Mouse (Mus musculus) neutrophil, adult 83 days (primary cell): ENCODE data around the gene Btn2a2. TPM values are rescaled to one million over a fixed set of nuclear protein-coding genes. Genes with fewer than 3 reads are reported as not detected.

Experiments
- total RNA-seq, 2 experiments: library from RNA; stranded (reverse); gene quantifications; one replicate each; pipeline ENCODE4 v1.2.4; 2023

Gene Btn2a2
- total RNA-seq = not detected

DNA sequence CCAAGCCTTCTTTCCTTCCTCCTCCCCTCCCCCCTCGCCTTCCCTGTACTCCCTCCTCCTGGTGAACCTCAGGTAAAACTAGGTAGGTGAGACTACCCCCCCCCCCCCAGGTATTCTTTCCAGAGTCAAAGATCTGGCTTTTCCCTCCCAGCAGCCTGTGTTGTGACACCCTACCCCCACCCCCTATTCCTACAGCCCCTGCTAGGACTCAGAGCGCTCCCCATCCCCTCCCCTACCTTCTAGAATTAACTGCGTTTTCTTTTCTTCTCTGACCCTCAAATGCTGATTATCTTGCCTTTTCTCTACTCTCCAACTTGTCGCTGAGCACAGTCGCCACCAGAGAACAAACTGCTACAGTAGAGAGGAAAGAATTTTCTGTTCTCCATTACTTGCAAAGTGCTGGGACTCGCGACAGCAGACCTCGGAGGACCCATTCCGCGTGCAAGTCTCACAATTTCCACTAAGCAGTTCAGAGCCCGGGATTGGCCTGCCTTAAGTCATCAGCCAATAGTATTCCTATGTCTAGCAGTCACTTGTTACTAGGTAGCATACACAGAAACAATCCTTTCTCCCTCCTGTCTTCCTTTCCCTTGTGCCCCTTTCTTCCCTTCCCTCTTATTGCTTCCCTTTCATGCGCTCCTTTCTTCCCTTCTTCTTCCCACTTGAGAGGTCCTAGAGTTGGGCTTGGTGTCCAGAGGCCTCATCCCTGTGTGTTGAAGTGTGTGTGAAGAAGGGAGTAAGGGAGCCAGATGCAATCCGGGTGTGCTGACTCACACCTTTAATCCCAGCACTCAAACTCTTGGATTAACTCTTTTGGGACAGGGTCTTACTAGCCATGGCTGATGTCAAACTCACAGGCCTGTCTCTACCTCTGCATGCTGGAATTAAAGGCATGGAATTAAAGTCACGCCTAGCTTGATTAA lies at the start of gene Btn2a2:
Btn2a2 (minus strand) TSS at position 458 of the 923 bp plus-strand sequence.

DNA sequence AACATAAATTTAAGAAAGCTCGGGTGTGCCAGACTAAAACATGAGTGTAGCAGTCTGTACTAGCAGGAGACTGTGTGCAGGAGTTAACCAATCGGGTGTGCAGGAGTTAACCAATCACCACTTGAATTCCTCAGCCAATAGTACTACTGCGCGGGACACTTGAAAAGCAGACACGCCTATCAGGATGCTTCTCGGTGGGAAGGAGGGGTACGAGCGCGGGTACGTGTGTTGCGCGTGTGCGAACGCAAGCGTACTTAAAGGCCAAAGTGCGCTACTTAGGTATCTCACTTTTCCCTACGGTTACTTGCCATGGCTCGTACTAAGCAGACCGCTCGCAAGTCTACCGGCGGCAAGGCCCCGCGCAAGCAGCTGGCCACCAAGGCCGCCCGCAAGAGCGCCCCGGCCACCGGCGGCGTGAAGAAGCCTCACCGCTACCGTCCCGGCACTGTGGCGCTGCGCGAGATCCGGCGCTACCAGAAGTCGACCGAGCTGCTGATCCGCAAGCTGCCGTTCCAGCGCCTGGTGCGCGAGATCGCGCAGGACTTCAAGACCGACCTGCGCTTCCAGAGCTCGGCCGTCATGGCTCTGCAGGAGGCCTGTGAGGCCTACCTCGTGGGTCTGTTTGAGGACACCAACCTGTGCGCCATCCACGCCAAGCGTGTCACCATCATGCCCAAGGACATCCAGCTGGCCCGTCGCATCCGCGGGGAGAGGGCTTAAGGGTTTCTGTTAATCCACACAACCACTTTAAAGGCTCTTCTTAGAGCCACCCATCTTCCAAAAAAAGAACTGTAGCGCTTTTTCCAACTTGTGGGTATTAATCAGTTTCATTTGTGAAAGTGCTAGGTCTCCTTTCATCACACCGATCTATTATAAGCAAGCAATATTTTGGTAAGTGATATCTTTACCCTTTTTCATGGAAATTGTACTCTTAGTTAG lies 46.7 kb upstream of the Btn2a2 start, which contains the start of gene Hist1h3g:
Hist1h3g (plus strand) TSS at position 286 of the 939 bp plus-strand sequence.

DNA sequence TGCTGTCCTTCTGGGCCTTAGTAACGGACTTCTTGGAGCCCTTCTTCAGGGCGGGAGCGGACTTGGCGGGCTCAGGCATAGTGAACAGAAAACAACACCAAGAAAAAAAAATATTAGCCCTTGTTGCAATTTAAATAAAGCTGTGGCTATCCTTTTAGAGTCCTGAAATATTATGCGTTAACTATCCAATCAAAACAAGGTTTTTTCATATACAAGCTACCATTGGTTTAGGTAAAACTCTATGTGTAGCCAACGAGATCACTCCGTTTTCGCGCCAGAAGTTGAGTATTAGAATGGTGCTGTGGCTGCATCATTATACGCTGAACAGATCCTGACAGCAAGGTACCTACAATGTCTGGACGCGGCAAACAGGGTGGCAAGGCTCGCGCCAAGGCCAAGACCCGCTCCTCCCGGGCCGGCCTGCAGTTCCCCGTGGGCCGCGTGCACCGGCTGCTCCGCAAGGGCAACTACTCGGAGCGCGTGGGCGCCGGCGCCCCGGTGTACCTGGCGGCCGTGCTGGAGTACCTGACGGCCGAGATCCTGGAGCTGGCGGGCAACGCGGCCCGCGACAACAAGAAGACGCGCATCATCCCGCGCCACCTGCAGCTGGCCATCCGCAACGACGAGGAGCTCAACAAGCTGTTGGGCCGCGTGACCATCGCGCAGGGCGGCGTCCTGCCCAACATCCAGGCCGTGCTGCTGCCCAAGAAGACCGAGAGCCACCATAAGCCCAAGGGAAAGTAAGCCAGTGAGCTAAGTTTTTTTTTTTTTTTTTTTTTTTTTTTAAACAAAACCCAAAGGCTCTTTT lies 45.1 kb upstream of the Btn2a2 start, which contains the start of gene Hist1h2af:
Hist1h2af (plus strand) TSS at position 347 of the 808 bp plus-strand sequence.

DNA sequence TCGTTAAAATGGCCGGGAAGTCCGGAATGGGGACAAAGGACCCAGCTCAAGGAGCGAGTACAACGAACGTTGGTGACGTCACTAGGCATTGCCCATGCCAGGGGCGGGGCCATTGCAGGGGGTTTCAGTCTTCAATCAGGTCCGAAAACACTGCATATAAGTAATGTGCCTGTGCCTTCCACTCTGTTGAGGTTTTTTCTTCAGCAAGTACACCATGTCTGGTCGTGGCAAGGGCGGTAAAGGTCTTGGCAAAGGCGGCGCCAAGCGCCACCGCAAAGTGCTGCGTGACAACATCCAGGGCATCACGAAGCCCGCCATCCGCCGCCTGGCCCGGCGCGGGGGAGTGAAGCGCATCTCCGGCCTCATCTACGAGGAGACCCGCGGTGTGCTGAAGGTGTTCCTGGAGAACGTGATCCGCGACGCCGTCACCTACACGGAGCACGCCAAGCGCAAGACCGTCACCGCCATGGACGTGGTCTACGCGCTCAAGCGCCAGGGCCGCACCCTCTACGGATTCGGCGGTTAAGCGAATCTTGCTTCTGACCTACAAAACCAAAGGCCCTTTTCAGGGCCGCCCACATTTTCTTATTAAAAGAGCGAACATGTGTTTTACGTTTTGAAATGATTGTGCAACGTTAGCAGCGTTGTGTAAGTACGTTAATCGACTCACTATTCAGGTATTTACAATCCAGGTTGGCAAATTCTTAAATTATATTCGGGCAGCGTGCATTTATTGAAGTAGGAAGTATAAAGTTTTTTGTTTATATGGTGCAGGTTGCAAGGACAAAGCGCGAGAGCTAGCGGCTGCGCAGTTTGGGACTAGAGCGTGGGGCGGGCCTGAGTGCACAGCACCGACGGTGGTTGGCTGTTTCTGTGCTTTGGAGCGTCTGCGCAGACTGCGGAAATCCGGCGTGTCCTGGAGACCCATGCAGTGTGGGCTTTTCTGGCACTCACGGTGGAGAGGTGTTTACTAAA lies 42.5 kb upstream of the Btn2a2 start, which contains the start of gene Hist1h4h:
Hist1h4h (plus strand) TSS at position 150 of the 975 bp plus-strand sequence.

DNA sequence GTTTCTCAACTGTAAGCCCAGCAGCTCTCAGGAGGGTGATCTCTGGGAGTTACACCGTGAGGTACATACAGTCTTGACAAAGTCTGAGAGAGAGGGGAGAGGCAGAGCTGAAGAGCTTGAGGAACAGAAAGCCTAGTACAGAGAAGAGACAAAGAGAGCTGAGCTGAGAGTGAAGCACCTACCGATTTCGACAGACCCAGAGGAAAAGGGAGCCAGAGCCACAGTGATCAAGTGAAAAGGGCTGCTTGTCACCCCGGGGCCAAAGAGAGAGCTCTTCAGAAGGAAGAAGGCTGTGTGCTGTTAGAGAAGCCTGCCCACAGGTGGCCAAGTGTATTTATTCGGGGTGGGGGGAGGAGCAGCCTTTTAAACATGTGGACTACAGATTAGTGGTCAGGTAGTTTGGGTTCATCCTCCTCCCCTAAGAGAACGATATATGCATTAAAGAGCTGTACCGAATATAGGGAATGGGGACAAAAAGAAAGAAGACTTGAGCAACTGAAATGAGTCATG lies 23.0 kb downstream of the Btn2a2 start, which contains the start of gene Btn1a1:
Btn1a1 (minus strand) TSS at position 302 of the 510 bp plus-strand sequence.

Other genes starting within 250 kb of the Btn2a2 start
- not detected for gene Vmn1r223, start 241.7 kb downstream of the Btn2a2 start, total RNA-seq
- gene Zfp322a, start 119.6 kb downstream of the Btn2a2 start, total RNA-seq = 10 to 100 TPM in 1 of 2 experiments, 1 to 10 TPM in 1; 7.0 to 10.2 TPM
- gene Abt1, start 65.0 kb downstream of the Btn2a2 start, total RNA-seq = 10 to 100 TPM in 1 of 2 experiments, 1 to 10 TPM in 1; 8.6 to 10.3 TPM
- under 1 TPM; 0.31 to 0.57 TPM for gene Btn1a1, start 23.0 kb downstream of the Btn2a2 start, total RNA-seq
- 1,000 to 10,000 TPM; 1,800 to 2,079 TPM for gene Hist1h4h, start 42.2 kb upstream of the Btn2a2 start, total RNA-seq
- 1,000 to 10,000 TPM; 1,103 to 1,322 TPM for gene Hist1h2af, start 45.0 kb upstream of the Btn2a2 start, total RNA-seq
- 100 to 1,000 TPM; 343 to 409 TPM for gene Hist1h3g, start 46.6 kb upstream of the Btn2a2 start, total RNA-seq
- 100 to 1,000 TPM; 156 to 165 TPM for gene Hist1h2bh, start 54.5 kb upstream of the Btn2a2 start, total RNA-seq
- 100 to 1,000 TPM; 484 to 531 TPM for gene Hist1h3f, start 55.2 kb upstream of the Btn2a2 start, total RNA-seq
- 1,000 to 10,000 TPM; 2,494 to 2,726 TPM for gene Hist1h4f, start 62.8 kb upstream of the Btn2a2 start, total RNA-seq
- gene Hist1h1d, start 64.4 kb upstream of the Btn2a2 start, total RNA-seq = 100 to 1,000 TPM; 117 to 132 TPM
- 100 to 1,000 TPM; 919 to 946 TPM for gene Hist1h3e, start 73.5 kb upstream of the Btn2a2 start, total RNA-seq
- 100 to 1,000 TPM; 213 to 226 TPM for gene Hist1h2ae, start 82.4 kb upstream of the Btn2a2 start, total RNA-seq
- 1,000 to 10,000 TPM; 1,609 to 1,779 TPM for gene Hist1h2bg, start 82.5 kb upstream of the Btn2a2 start, total RNA-seq
- gene Hist1h2bf, start 85.3 kb upstream of the Btn2a2 start, total RNA-seq = 1,000 to 10,000 TPM; 1,205 to 1,340 TPM
- 100 to 1,000 TPM; 234 to 256 TPM for gene Hist1h2ad, start 85.5 kb upstream of the Btn2a2 start, total RNA-seq
- gene Hist1h3d, start 86.9 kb upstream of the Btn2a2 start, total RNA-seq = 100 to 1,000 TPM; 207 to 247 TPM
- gene Hist1h4d, start 92.7 kb upstream of the Btn2a2 start, total RNA-seq = 100 to 1,000 TPM; 821 to 965 TPM
- gene Hist1h2be, start 132.3 kb upstream of the Btn2a2 start, total RNA-seq = 100 to 1,000 TPM; 117 to 129 TPM
- gene Hist1h1e, start 133.7 kb upstream of the Btn2a2 start, total RNA-seq = 100 to 1,000 TPM; 854 to 881 TPM
- gene Hist1h2ac, start 195.1 kb upstream of the Btn2a2 start, total RNA-seq = 10 to 100 TPM; 59.5 to 67.1 TPM
- 100 to 1,000 TPM; 108 to 117 TPM for gene Hist1h2bc, start 195.3 kb upstream of the Btn2a2 start, total RNA-seq
- gene Hist1h1t, start 207.0 kb upstream of the Btn2a2 start, total RNA-seq = 1 to 10 TPM; 2.5 to 2.9 TPM
- gene Hist1h4c, start 209.6 kb upstream of the Btn2a2 start, total RNA-seq = 100 to 1,000 TPM; 435 to 497 TPM
- gene Hfe, start 222.0 kb upstream of the Btn2a2 start, total RNA-seq = 1 to 10 TPM; 7.5 to 7.9 TPM
- gene Hist1h1c, start 250.0 kb upstream of the Btn2a2 start, total RNA-seq = 1,000 to 10,000 TPM; 1,583 to 1,684 TPM